Mouse (Mus musculus) heart, embryonic 13.5 days (tissue): ENCODE measurements around the gene Ptgir. TPM values are rescaled to one million over a fixed set of nuclear protein-coding genes. Genes with fewer than 3 reads are reported as not detected.
A peak's percentile ranks its signal among the peaks of the same experiment; 100 is the strongest.

Experiments
- ATAC-seq: fragments of 200-750 bp; cut with Nextera tagmentation; 2 replicates; pipeline ENCODE4 v1.8.0; 2017; ENCODE audit warnings: moderate TSS enrichment; ENCODE audit not compliant: insufficient number of reproducible peaks, low FRiP score, low TSS enrichment; ENCODE audit errors: extremely low read depth
- H3K27ac ChIP-seq: fragments of 300-500 bp; sonication (generic); replicated peaks from 2 replicates; pipeline ENCODE4 v1.5.1; 2015; ENCODE audit warnings: moderate library complexity, mild to moderate bottlenecking, inconsistent platforms
- H3K27me3 ChIP-seq: fragments of 300-500 bp; sonication (generic); replicated peaks from 2 replicates; pipeline ENCODE4 v1.6.1; 2015; ENCODE audit warnings: mild to moderate bottlenecking, inconsistent platforms
- H3K36me3 ChIP-seq: fragments of 300-500 bp; sonication (generic); 2 replicates; pipeline ENCODE4 v1.6.1; 2015; ENCODE audit warnings: mild to moderate bottlenecking, inconsistent platforms
- H3K4me1 ChIP-seq: fragments of 300-500 bp; sonication (generic); 2 replicates; pipeline ENCODE4 v1.6.1; 2015; ENCODE audit warnings: inconsistent platforms
- H3K4me2 ChIP-seq: fragments of 300-500 bp; sonication (generic); 2 replicates; pipeline ENCODE4 v1.6.1; 2015; ENCODE audit warnings: inconsistent platforms, mild to moderate bottlenecking, moderate library complexity
- H3K4me3 ChIP-seq: fragments of 300-500 bp; sonication (generic); 2 replicates; pipeline ENCODE4 v1.5.1; 2015; ENCODE audit warnings: moderate library complexity, mild to moderate bottlenecking, inconsistent platforms
- H3K9ac ChIP-seq: fragments of 300-500 bp; sonication (generic); 2 replicates; pipeline ENCODE4 v1.6.1; 2015; ENCODE audit warnings: inconsistent platforms, mild to moderate bottlenecking, moderate library complexity
- H3K9me3 ChIP-seq: fragments of 300-500 bp; sonication (generic); 2 replicates; pipeline ENCODE4 v1.6.1; 2016; ENCODE audit warnings: inconsistent platforms
- WGBS: fragments of 180-500 bp; shearing (Covaris S2); methylation state at CpG from one replicate; pipeline ENCODE4 v1.1.7; 2015; ENCODE audit warnings: mixed read lengths; 5-methylcytosine and 5-hydroxymethylcytosine counted together
- polyA plus RNA-seq: library from polyadenylated mRNA; unstranded; fragments of >200 nt; fragmentation: Nextera tagmentation; extraction: Ambion mirVana; gene quantifications from 2 replicates; pipeline ENCODE4 v1.2.1, GENCODE M21; 2015

Ptgir gene
- polyA plus RNA-seq, 1 experiment from 2014 or later: 0.32 TPM

DNA sequence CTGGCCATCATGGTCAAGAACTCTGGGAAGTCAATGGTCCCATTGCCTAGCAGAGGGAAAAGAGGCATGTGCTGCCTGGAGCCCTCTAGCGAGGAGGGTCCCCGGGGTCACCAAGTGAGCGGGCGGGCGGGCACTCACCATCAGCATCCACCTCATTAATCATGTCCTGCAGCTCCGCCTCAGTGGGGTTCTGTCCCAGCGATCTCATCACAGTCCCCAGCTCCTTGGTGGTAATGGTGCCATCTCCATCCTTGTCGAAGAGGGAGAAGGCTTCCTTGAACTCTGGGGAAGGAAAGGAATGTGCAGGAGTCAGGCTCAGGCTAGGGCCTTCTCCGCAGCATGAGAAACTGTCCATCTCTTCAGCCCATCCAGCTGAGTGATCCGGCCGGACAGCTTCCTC lies 11.2 kb downstream of the Ptgir start:
- Histone ChIP-seq H3K4me3 (no peak overlapping the region), H3K36me3 (peaks cover 79% of the 10 kb centered on the region), H3K9me3 (no peaks in the 10 kb centered on the region), H3K4me2 (no peak overlapping the region), H3K4me1 (peaks cover 61% of the 10 kb centered on the region), H3K9ac (no peak overlapping the region), H3K27ac (no peak overlapping the region), H3K27me3 (peaks cover 10% of the 10 kb centered on the region)
- 67% methylated on average over 11 of the region's 11 CpGs for WGBS
- ATAC-seq: no peak

DNA sequence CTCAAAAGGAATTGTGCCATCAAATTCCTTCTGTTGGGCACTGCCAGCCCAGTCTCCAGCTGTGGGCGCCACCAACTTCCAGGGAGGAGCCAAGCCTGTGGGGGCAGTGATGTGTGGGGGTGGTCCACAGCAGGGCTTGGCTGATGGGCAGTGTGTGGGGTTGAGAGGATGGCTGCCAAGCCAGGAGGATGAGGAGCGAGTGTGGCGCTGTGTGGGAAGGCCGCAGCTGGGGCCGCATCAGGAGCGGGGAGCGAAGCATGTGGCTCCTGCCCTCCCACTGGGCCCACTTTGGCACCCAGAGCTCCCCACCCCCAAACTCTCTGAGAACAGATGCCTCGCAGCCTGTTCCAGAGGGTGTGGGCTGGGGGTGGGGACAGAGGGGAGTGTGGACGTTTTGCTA lies 11.7 kb downstream of the Ptgir start:
- H3K9ac ChIP-seq: no peak overlapping the region
- 73% methylated on average over 9 of the region's 9 CpGs for WGBS
- ATAC-seq: no peak
- H3K36me3 ChIP-seq: peaks cover 79% of the 10 kb centered on the region
- peaks cover 67% of the 10 kb centered on the region for H3K4me1 ChIP-seq
- H3K9me3 ChIP-seq: no peaks in the 10 kb centered on the region
- H3K4me3 ChIP-seq: no peak overlapping the region
- H3K27ac ChIP-seq: no peak overlapping the region
- no peak overlapping the region for H3K4me2 ChIP-seq
- peaks cover 4% of the 10 kb centered on the region; the same call in 1 of the 2 replicates for H3K27me3 ChIP-seq

- peaks cover 79% of the 10 kb centered on the region for H3K36me3 ChIP-seq
- H3K4me1 ChIP-seq: peaks cover 67% of the 10 kb centered on the region
- no peaks in the 10 kb centered on the region for H3K9me3 ChIP-seq
- WGBS: 80% methylated on average over 3 of the region's 3 CpGs
- no peaks in the 10 kb centered on the region for H3K27me3 ChIP-seq
- ATAC-seq: no peak
- no peak overlapping the region for H3K27ac ChIP-seq
- H3K4me2 ChIP-seq: no peak overlapping the region
- no peak overlapping the region for H3K9ac ChIP-seq
- H3K4me3 ChIP-seq: no peak overlapping the region
Measured at GRCm38 (mm10) chr7:16918670-16919069, 12.4 kb downstream of the Ptgir start.

DNA sequence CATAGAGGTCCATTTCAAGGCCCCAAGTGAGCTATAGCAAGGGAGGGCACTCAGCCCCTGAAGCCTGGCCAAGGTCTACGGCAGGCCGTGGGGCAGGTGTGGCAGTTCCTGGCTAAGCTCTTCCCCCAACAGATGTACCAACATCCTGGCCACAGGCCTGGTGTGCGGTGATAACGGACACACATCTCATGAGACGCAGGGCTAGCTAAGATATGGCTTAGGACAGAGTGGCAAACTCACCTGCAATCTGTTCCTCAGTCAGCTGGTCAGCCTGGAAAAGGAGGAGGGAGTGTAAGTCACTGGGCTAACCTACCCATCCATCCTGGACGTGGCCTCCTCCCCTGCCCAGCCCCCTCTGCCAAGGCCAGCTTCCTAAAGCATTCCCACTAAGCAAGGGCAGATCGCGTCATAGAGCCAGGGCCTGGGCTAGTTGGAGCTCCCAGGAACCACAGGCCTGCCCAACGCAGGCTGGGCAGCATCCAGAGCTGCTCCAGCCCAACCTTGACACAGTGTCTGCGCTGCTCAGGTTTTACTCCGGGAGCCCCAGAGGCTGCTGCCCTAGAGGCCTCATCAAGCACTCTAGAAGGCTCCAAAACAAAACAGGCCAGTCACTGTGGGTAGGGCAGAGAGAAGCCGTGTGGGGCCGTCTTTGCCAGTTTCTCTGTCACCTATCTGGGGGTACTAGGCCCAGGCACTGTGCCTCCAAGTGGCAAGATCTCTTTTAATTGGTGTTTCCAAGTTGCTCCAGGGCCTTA lies 13.3 kb downstream of the Ptgir start:
- Histone ChIP-seq H3K27me3 (no peaks in the 10 kb centered on the region), H3K9ac (peak overlapping the region; percentile 52), H3K36me3 (peaks cover 72% of the 10 kb centered on the region), H3K4me3 (no peak overlapping the region), H3K4me2 (no peak overlapping the region), H3K9me3 (no peaks in the 10 kb centered on the region), H3K4me1 (peaks cover 67% of the 10 kb centered on the region), H3K27ac (peak overlapping the region; percentile 2; the same call in 1 of the 2 replicates)
- ATAC-seq: no peak
- 71% methylated on average over 13 of the region's 13 CpGs for WGBS

- no peaks in the 10 kb centered on the region for H3K9me3 ChIP-seq
- H3K36me3 ChIP-seq: peaks cover 66% of the 10 kb centered on the region
- WGBS: 86% methylated on average over 7 of the region's 7 CpGs
- no peak for ATAC-seq
- H3K27me3 ChIP-seq: no peaks in the 10 kb centered on the region
- no peak overlapping the region for H3K27ac ChIP-seq
- peaks cover 71% of the 10 kb centered on the region for H3K4me1 ChIP-seq
- H3K4me2 ChIP-seq: no peak overlapping the region
- H3K4me3 ChIP-seq: no peak overlapping the region
- peak overlapping the region; percentile 52; the same call in 1 of the 2 replicates for H3K9ac ChIP-seq
Measured at GRCm38 (mm10) chr7:16920150-16920579, 13.9 kb downstream of the Ptgir start.

GRCm38 (mm10) chr7:16920818-16921791 lies 14.8 kb downstream of the Ptgir start:
- 58% methylated on average over 21 of the region's 21 CpGs for WGBS
- Histone ChIP-seq H3K9ac (peak overlapping the region; percentile 98), H3K4me3 (peak overlapping the region; percentile 97), H3K9me3 (no peaks in the 10 kb centered on the region), H3K36me3 (peaks cover 56% of the 10 kb centered on the region), H3K27ac (peak overlapping the region; percentile 67), H3K27me3 (no peaks in the 10 kb centered on the region), H3K4me2 (peak overlapping the region; percentile 98), H3K4me1 (peaks cover 66% of the 10 kb centered on the region)
- no peak for ATAC-seq

DNA sequence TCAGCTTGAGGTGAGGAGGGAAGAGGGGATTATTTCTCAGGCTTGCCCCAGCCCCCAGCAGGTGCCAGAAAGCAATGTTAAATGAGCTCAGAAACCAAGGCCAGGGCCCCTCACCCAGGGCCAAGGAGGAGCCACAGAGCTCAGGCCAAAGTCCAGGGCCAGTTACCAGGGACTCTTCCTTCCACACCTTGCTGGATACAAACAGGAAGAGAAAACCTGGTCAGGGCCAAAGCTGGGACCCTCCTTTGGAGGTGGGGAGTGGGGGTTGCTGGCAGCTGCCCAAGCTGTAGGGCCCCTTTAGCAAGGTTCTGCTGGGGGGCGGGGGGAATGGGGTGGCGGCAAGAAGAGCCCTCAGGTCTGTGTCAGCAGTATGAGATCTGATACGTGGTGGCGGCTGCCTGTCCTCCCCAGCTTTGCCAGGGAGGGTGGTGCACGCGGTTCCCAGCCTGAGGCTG lies 15.6 kb downstream of the Ptgir start:
- peaks cover 48% of the 10 kb centered on the region for H3K36me3 ChIP-seq

GRCm38 (mm10) chr7:16922360-16922973 lies 16.2 kb downstream of the Ptgir start:
- 52% methylated on average over 10 of the region's 10 CpGs for WGBS
- Histone ChIP-seq H3K27ac (peak overlapping the region; percentile 94), H3K4me1 (peaks cover 54% of the 10 kb centered on the region), H3K4me3 (peak overlapping the region; percentile 97), H3K4me2 (peak overlapping the region; percentile 98), H3K9ac (peak overlapping the region; percentile 98), H3K27me3 (no peaks in the 10 kb centered on the region), H3K36me3 (peaks cover 43% of the 10 kb centered on the region), H3K9me3 (no peaks in the 10 kb centered on the region)
- no peak for ATAC-seq

More for the DNA sequence above, 15.6 kb downstream of the Ptgir start:
- 56% methylated on average over 6 of the region's 6 CpGs for WGBS
- Histone ChIP-seq H3K4me1 (peaks cover 58% of the 10 kb centered on the region), H3K27me3 (no peaks in the 10 kb centered on the region), H3K9me3 (no peaks in the 10 kb centered on the region), H3K27ac (peak overlapping the region; percentile 67), H3K4me3 (peak overlapping the region; percentile 97), H3K4me2 (peak overlapping the region; percentile 98), H3K9ac (peak overlapping the region; percentile 98)
- ATAC-seq: no peak

DNA sequence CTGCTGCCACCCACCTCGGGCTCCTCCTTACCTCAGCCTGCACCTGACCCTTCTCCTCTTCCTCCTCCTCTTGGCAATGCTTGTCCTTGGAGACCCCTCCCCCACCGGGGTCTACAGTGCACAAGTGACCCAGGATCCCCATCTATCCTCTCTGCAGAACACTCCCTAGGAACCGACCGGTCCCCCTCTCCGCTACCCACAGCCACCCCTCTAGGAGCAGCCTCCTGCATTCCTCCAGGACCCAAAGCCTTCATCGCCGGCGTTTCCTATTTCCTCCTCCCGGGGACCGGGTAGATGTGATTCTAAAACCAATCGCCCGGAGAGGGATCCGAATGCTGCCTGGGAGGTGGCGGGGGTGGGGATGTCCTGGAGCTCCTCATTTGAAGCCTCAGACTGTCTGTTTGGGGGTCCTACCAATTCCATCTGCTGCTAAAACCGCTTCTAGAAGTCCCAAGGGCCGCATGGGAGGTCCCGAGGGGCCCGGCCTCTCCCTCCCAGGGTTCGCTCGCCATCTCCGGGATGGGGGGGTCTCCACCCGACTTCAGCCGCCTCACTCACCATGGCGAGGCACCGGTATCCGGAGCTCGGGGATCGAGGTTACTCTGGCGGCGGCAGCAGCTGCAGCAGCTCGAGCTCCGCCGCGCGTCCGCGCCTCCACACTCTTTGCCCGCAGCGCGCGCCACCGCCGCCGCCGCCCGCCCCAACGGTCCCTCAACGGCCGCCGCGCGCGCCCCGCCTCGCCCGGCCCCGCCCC lies 17.2 kb downstream of the Ptgir start:
- Histone ChIP-seq H3K4me3 (peak overlapping the region; percentile 97), H3K27ac (peak overlapping the region; percentile 94), H3K4me2 (peak overlapping the region; percentile 98), H3K36me3 (peaks cover 33% of the 10 kb centered on the region), H3K4me1 (peaks cover 46% of the 10 kb centered on the region), H3K9me3 (no peaks in the 10 kb centered on the region), H3K9ac (peak overlapping the region; percentile 98), H3K27me3 (no peaks in the 10 kb centered on the region)
- under 1% methylated on average over 56 of the region's 57 CpGs for WGBS
- no peak for ATAC-seq

- peak within 1 kb of the TSS; percentile 98 for H3K9ac ChIP-seq
- no peaks in the 10 kb centered on the region for H3K27me3 ChIP-seq
- no peaks in the 10 kb centered on the region for H3K9me3 ChIP-seq
- ATAC-seq: peak; percentile 87
- H3K4me2 ChIP-seq: peak within 1 kb of the TSS; percentile 98
- WGBS: 2% methylated on average over 64 of the region's 64 CpGs
- peaks cover 25% of the 10 kb centered on the region for H3K36me3 ChIP-seq
- H3K27ac ChIP-seq: peak within 1 kb of the TSS; percentile 94
- H3K4me1 ChIP-seq: peaks cover 44% of the 10 kb centered on the region
- peak within 1 kb of the TSS; percentile 97 for H3K4me3 ChIP-seq
Measured at GRCm38 (mm10) chr7:16924037-16924834, 17.9 kb downstream of the Ptgir start, which contains the start of gene Calm3. Gene Calm3 (minus strand): TSS chr7:16924114.
